Mouse (Mus musculus): Measurements from ENCODE around the gene Hoxd4. TPM values are rescaled to one million over a fixed set of nuclear protein-coding genes. Genes with fewer than 3 reads are reported as not detected.

The Hoxd4 gene
- polyA plus RNA-seq, 1 experiment: not detected

DNA sequence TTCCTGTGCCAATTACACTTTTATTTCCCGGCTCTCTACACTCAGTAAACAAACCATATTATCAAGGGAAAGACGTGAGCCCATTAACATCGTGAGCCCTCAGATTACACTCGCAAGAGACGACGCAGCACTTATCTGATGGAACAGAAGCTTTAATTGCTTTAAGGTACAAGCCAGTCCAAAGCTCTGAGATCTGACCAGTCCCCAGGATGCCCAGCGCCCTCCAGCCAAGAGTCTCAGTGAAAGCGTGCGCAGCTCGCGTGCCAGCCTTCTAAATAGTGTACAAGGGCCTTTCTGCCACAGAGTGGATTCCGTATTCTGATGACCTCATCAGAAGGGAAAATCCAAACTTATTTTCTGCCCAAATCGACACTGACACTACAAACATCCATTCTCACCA lies 50.2 kb downstream of the Hoxd4 start:
- H3K79me3 ChIP-seq (ENCODE audit: low read depth): no peaks in the 10 kb centered on the region
- no peak for TF ChIP-seq CTCF (IDR thresholded peaks at IDR 0.05; ENCODE audit: control insufficient read depth, insufficient read depth, insufficient read length)
- TF ChIP-seq MAX (IDR thresholded peaks at IDR 0.05): no peak
- no peak for TF ChIP-seq CEBPB (IDR thresholded peaks at IDR 0.05; ENCODE audit: low read depth)
- no peak for TF ChIP-seq USF1 (IDR thresholded peaks at IDR 0.05; ENCODE audit: low read depth)
- no peak for TF ChIP-seq FOSL1 (IDR thresholded peaks at IDR 0.05; ENCODE audit: insufficient read depth, low read length, poor library complexity, severe bottlenecking)
- TF ChIP-seq MYOD1 (IDR thresholded peaks at IDR 0.05; ENCODE audit: control insufficient read depth, insufficient read length, low read depth): no peak
- no peak for TF ChIP-seq MYOG (IDR thresholded peaks at IDR 0.05; ENCODE audit: control insufficient read depth, extremely low read depth, insufficient read length)
- H3K36me3 ChIP-seq (ENCODE audit: control insufficient read depth, insufficient read depth): no peaks in the 10 kb centered on the region
- H3ac ChIP-seq (ENCODE audit: control insufficient read depth, insufficient read length, low read depth): no peak overlapping the region
- no peaks in the 10 kb centered on the region for H3K79me2 ChIP-seq (ENCODE audit: control insufficient read depth, insufficient read depth)
- peaks cover 4% of the 10 kb centered on the region for H3K27me3 ChIP-seq (ENCODE audit: control insufficient read depth, insufficient read depth, insufficient read length)
- no peak overlapping the region for H3K4me3 ChIP-seq (ENCODE audit: insufficient read depth, poor library complexity, severe bottlenecking)

- H3K79me2 ChIP-seq (ENCODE audit: control insufficient read depth, insufficient read depth): no peaks in the 10 kb centered on the region
- H3K27me3 ChIP-seq (ENCODE audit: control insufficient read depth, insufficient read depth, insufficient read length): peaks cover 4% of the 10 kb centered on the region
- TF ChIP-seq FOSL1 (IDR thresholded peaks at IDR 0.05; ENCODE audit: insufficient read depth, low read length, poor library complexity, severe bottlenecking): no peak
- TF ChIP-seq USF1 (IDR thresholded peaks at IDR 0.05; ENCODE audit: low read depth): no peak
- TF ChIP-seq CEBPB (IDR thresholded peaks at IDR 0.05; ENCODE audit: low read depth): no peak
- no peak for TF ChIP-seq MYOG (IDR thresholded peaks at IDR 0.05; ENCODE audit: control insufficient read depth, extremely low read depth, insufficient read length)
- no peak for TF ChIP-seq MAX (IDR thresholded peaks at IDR 0.05)
- no peak for TF ChIP-seq CTCF (IDR thresholded peaks at IDR 0.05; ENCODE audit: control insufficient read depth, insufficient read depth, insufficient read length)
- H3K4me3 ChIP-seq (ENCODE audit: insufficient read depth, poor library complexity, severe bottlenecking): no peak within 1 kb of the TSS
- no peaks in the 10 kb centered on the region for H3K36me3 ChIP-seq (ENCODE audit: control insufficient read depth, insufficient read depth)
- H3K79me3 ChIP-seq (ENCODE audit: low read depth): no peaks in the 10 kb centered on the region
- no peak within 1 kb of the TSS for H3ac ChIP-seq (ENCODE audit: control insufficient read depth, insufficient read length, low read depth)
These were observed 51.0 kb downstream of the Hoxd4 start, which contains the start of gene Hoxd1 for GRCm38 (mm10) chr2:74762522-74763244. Gene Hoxd1 (plus strand): TSS chr2:74762980.

GRCm38 (mm10) chr2:74763245-74763735 lies 51.6 kb downstream of the Hoxd4 start:
- peaks cover 4% of the 10 kb centered on the region for H3K27me3 ChIP-seq (ENCODE audit: control insufficient read depth, insufficient read depth, insufficient read length)
- no peak overlapping the region for H3K4me3 ChIP-seq (ENCODE audit: insufficient read depth, poor library complexity, severe bottlenecking)
- no peak for TF ChIP-seq USF1 (IDR thresholded peaks at IDR 0.05; ENCODE audit: low read depth)

GRCm38 (mm10) chr2:74763976-74764375 lies 52.2 kb downstream of the Hoxd4 start:
- no peak overlapping the region for H3K4me3 ChIP-seq (ENCODE audit: insufficient read depth, poor library complexity, severe bottlenecking)
- TF ChIP-seq MYOG (IDR thresholded peaks at IDR 0.05; ENCODE audit: control insufficient read depth, extremely low read depth, insufficient read length): no peak
- no peak for TF ChIP-seq FOSL1 (IDR thresholded peaks at IDR 0.05; ENCODE audit: insufficient read depth, low read length, poor library complexity, severe bottlenecking)
- no peak for TF ChIP-seq CEBPB (IDR thresholded peaks at IDR 0.05; ENCODE audit: low read depth)
- TF ChIP-seq CTCF (IDR thresholded peaks at IDR 0.05; ENCODE audit: control insufficient read depth, insufficient read depth, insufficient read length): no peak
- TF ChIP-seq MYOD1 (IDR thresholded peaks at IDR 0.05; ENCODE audit: control insufficient read depth, insufficient read length, low read depth): no peak
- TF ChIP-seq MAX (IDR thresholded peaks at IDR 0.05): no peak
- TF ChIP-seq USF1 (IDR thresholded peaks at IDR 0.05; ENCODE audit: low read depth): no peak
- H3K27me3 ChIP-seq (ENCODE audit: control insufficient read depth, insufficient read depth, insufficient read length): peaks cover 7% of the 10 kb centered on the region
- H3K79me3 ChIP-seq (ENCODE audit: low read depth): no peaks in the 10 kb centered on the region
- H3K36me3 ChIP-seq (ENCODE audit: control insufficient read depth, insufficient read depth): no peaks in the 10 kb centered on the region
- no peaks in the 10 kb centered on the region for H3K79me2 ChIP-seq (ENCODE audit: control insufficient read depth, insufficient read depth)
- H3ac ChIP-seq (ENCODE audit: control insufficient read depth, insufficient read length, low read depth): no peak overlapping the region

More at GRCm38 (mm10) chr2:74763245-74763735, 51.6 kb downstream of the Hoxd4 start:
- Histone ChIP-seq H3K36me3 (ENCODE audit: control insufficient read depth, insufficient read depth) (no peaks in the 10 kb centered on the region), H3ac (ENCODE audit: control insufficient read depth, insufficient read length, low read depth) (no peak overlapping the region), H3K79me3 (ENCODE audit: low read depth) (no peaks in the 10 kb centered on the region), H3K79me2 (ENCODE audit: control insufficient read depth, insufficient read depth) (no peaks in the 10 kb centered on the region)

DNA sequence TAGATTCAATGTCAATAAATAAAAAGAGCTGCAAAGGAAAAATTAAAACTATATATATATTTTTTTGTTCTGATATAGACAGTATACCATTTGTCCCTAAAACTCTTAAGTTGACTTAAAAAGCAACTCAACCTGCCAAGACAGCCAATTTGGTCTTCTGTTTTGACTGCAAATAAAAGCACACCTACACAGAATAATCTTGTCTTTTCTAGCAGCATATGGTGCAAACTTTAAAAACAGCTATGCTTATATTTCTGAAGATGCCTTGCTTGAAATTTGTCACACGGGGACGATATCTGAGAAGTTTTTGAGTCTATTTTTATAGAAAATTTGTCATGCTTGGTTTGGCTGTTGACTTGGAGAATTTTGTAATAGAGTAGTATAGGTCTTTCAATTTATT lies 62.6 kb downstream of the Hoxd4 start:
- no peak for TF ChIP-seq CTCF (IDR thresholded peaks at IDR 0.05; ENCODE audit: control insufficient read depth, insufficient read depth, insufficient read length)

DNA sequence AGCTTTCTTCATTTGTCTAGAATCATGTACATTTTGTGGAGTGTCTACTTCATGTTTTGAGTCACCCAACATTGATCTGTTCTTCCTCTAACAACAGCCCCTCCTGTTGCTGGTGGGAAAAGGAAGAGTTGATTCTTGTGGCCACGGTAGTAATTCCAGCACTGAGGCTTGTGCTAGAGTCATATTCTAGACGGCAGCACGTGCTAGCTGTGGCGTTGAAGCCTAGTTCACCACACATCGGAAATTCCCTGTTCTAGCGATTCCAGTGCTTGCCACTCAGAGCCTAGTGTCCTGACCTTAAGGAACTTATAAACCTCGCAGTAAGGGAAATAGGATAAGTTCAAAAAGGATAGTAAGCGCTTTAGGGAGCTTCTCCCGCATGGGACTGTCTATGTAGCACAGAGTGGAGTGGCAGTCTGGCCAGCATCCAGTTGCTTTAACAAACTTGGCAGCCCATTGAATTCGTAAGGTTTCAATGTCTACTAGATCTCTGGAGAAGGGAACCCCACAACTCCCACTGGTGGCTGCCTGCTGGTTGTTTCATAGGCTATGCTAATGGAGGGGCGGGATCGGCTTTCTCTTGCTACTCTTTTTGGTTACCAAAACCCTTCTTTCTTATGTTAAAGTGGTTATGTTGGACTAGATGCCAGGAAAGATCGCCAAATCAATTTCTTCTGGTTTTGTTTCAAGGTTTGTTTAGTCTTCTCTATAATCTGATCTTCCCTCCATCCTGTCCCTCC lies 66.0 kb downstream of the Hoxd4 start:
- Histone ChIP-seq H3ac (ENCODE audit: control insufficient read depth, insufficient read length, low read depth) (no peak overlapping the region), H3K27me3 (ENCODE audit: control insufficient read depth, insufficient read depth, insufficient read length) (peaks cover 13% of the 10 kb centered on the region), H3K79me2 (ENCODE audit: control insufficient read depth, insufficient read depth) (no peaks in the 10 kb centered on the region), H3K36me3 (ENCODE audit: control insufficient read depth, insufficient read depth) (no peaks in the 10 kb centered on the region), H3K4me3 (ENCODE audit: insufficient read depth, poor library complexity, severe bottlenecking) (no peak overlapping the region), H3K79me3 (ENCODE audit: low read depth) (no peaks in the 10 kb centered on the region)
- TF ChIP-seq MAX (IDR thresholded peaks at IDR 0.05) (no peak), USF1 (IDR thresholded peaks at IDR 0.05; ENCODE audit: low read depth) (no peak), MYOG (IDR thresholded peaks at IDR 0.05; ENCODE audit: control insufficient read depth, extremely low read depth, insufficient read length) (no peak), CTCF (IDR thresholded peaks at IDR 0.05; ENCODE audit: control insufficient read depth, insufficient read depth, insufficient read length) (no peak), CEBPB (IDR thresholded peaks at IDR 0.05; ENCODE audit: low read depth) (no peak), FOSL1 (IDR thresholded peaks at IDR 0.05; ENCODE audit: insufficient read depth, low read length, poor library complexity, severe bottlenecking) (no peak), MYOD1 (IDR thresholded peaks at IDR 0.05; ENCODE audit: control insufficient read depth, insufficient read length, low read depth) (no peak)

More for the DNA sequence above, 62.6 kb downstream of the Hoxd4 start:
- H3K27me3 ChIP-seq (ENCODE audit: control insufficient read depth, insufficient read depth, insufficient read length): peaks cover 10% of the 10 kb centered on the region
- H3K4me3 ChIP-seq (ENCODE audit: insufficient read depth, poor library complexity, severe bottlenecking): no peak overlapping the region
- H3K36me3 ChIP-seq (ENCODE audit: control insufficient read depth, insufficient read depth): no peaks in the 10 kb centered on the region
- no peak overlapping the region for H3ac ChIP-seq (ENCODE audit: control insufficient read depth, insufficient read length, low read depth)
- H3K79me2 ChIP-seq (ENCODE audit: control insufficient read depth, insufficient read depth): no peaks in the 10 kb centered on the region
- no peaks in the 10 kb centered on the region for H3K79me3 ChIP-seq (ENCODE audit: low read depth)

Data from C2C12 (cell line).